Mouse (Mus musculus) B cell, adult 2 months (primary cell): ENCODE measurements around the gene Ceacam3.
A peak's percentile ranks its signal among the peaks of the same experiment; 100 is the strongest.
"Not testable (repeated sequence)": the region's sequence is repeated elsewhere in the genome, so short reads cannot be mapped to it uniquely, and the experiment has no call there.

Experiments used
- DNase-seq, 2 experiments: peaks; one replicate each; pipeline ENCODE4 v3.0.0; 2022

Gene Ceacam3

GRCm38 (mm10) chr7:17149931-17150330 lies at the start of gene Ceacam3:
Gene Ceacam3 (plus strand): TSS chr7:17150282.
- DNase-seq: no peak

- not testable (repeated sequence) for DNase-seq
Measured at GRCm38 (mm10) chr7:17101631-17102030, 48.5 kb upstream of the Ceacam3 start.

GRCm38 (mm10) chr7:17135307-17135706 lies 14.8 kb upstream of the Ceacam3 start:
- no peak for DNase-seq

- peak; percentile 1 to 2 for DNase-seq
Measured at GRCm38 (mm10) chr7:17155634-17156033, 5.6 kb downstream of the Ceacam3 start.

- no peak for DNase-seq
Measured at GRCm38 (mm10) chr7:17156885-17157677, 7.0 kb downstream of the Ceacam3 start.

- DNase-seq: no peak
Measured at GRCm38 (mm10) chr7:17159011-17159410, 8.9 kb downstream of the Ceacam3 start.

- DNase-seq: no peak
Measured at GRCm38 (mm10) chr7:17171827-17172226, 21.7 kb downstream of the Ceacam3 start.

- no peak for DNase-seq
Measured at GRCm38 (mm10) chr7:17203177-17203576, 53.1 kb downstream of the Ceacam3 start, which contains the start of gene Psg29. Gene Psg29 (plus strand): TSS chr7:17203477.

- DNase-seq: no peak
Measured at GRCm38 (mm10) chr7:17205530-17206184, 55.6 kb downstream of the Ceacam3 start.
